19 mouse cellular contexts compared by ENCODE assay signal in the genomic region with DNA sequence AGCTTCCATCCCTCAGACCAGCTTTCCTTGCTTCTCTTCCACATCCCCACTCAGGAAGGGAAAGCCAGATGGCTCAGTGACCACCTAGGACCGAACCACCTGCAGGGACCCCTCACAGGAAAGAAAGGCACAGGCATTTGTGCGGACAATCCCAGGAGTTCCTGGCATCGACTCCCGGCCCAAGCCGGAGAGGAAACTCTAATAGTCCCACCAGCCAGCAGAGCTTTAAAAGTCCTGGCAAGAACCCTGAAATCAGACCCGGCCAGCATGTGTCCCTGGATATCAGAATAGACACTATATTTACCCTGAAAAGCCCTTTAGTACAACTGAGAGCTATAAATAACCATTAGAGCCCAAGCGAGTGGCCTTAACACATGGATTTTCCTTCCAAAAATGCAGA. TPM values are rescaled to one million over a fixed set of nuclear protein-coding genes. Genes with fewer than 3 reads are reported as not detected.
DNase-seq lines count a peak whose midpoint lies in the region; ATAC-seq and TF ChIP-seq lines count a peak whose summit lies in the region.
"Had no signal": no experiment of that assay in that cellular context is flagged by ENCODE, and none has a peak within 500 bp of the region (broad histone marks: within the 10 kb centered on the region; RNA-seq: fewer than 3 reads in every experiment).

A gene (plus strand): TSS at position 257 of the 400 bp plus-strand sequence.

- H3K27ac ChIP-seq in heart, embryonic 11.5 days (ENCODE audit: low read depth, low read length), result no peak within 1 kb of the TSS
- H3K27ac ChIP-seq in heart, embryonic 13.5 days (replicated peaks), result peak within 1 kb of the TSS; percentile 84
- 0 out of 2 replicates have a peak within 1 kb of the TSS, but pooled peaks have one; percentile 3 for H3K27ac ChIP-seq in limb, embryonic 14.5 days (replicated peaks; ENCODE audit: low read depth, low read length)
- no peak within 1 kb of the TSS for H3K27ac ChIP-seq in forebrain, embryonic 14.5 days (ENCODE audit: low read depth, low read length)
- no peak within 1 kb of the TSS for H3K27ac ChIP-seq in midbrain, postnatal 0 days (ENCODE audit: low read depth, low read length)
- H3K27ac ChIP-seq: embryonic facial prominence, embryonic 12.5 days; forebrain, embryonic 15.5 days; neural tube, embryonic 12.5 days; stomach, embryonic 15.5 days had no signal

- no peak for TF ChIP-seq POLR2A in limb, embryonic 14.5 days (IDR thresholded peaks at IDR 0.05; ENCODE audit: borderline replicate concordance, extremely low read depth, insufficient read depth, insufficient read length)

- no peak within 1 kb of the TSS for H3K4me2 ChIP-seq in heart, embryonic 11.5 days
- H3K4me2 ChIP-seq in heart, embryonic 13.5 days, result peak within 1 kb of the TSS; percentile 45
- H3K4me2 ChIP-seq in limb, embryonic 14.5 days (replicated peaks; ENCODE audit: low read depth, low read length, severe bottlenecking), result no peak within 1 kb of the TSS
- no peak within 1 kb of the TSS for H3K4me2 ChIP-seq in forebrain, embryonic 14.5 days (ENCODE audit: low read length)
- no peak within 1 kb of the TSS for H3K4me2 ChIP-seq in midbrain, postnatal 0 days (ENCODE audit: low read depth, low read length, poor library complexity, severe bottlenecking)
- H3K4me2 ChIP-seq: embryonic facial prominence, embryonic 12.5 days; forebrain, embryonic 15.5 days; neural tube, embryonic 12.5 days; stomach, embryonic 15.5 days had no signal

- peak; percentile 65 to 78 for DNase-seq in heart, adult 18-20 months
- peak; percentile 69 for DNase-seq in gastrocnemius, postnatal 14 days
- peak; percentile 35 for DNase-seq in limb, embryonic 14.5 days (ENCODE audit: low spot score)
- no peak for DNase-seq in forebrain, embryonic 14.5 days (ENCODE audit: low spot score)
- no peak for DNase-seq in left cerebral cortex, adult 8-10 months (ENCODE audit: low spot score in 2 of 2)
- no peak for DNase-seq in midbrain, postnatal 0 days (ENCODE audit: low spot score)
- DNase-seq: adrenal gland, postnatal 25 days; lung, postnatal 36 days; midbrain, embryonic 14.5 days had no signal

- intact Hi-C loops in gastrocnemius, postnatal 14 days (cut with DNase I; ENCODE audit: low total_unique reads), result no loop called here

- H3K9me3 ChIP-seq in heart, embryonic 11.5 days (replicated peaks; ENCODE audit: control insufficient read depth, low read length), result no peaks in the 10 kb centered on the region
- H3K9me3 ChIP-seq in heart, embryonic 13.5 days, result no peaks in the 10 kb centered on the region
- no peaks in the 10 kb centered on the region for H3K9me3 ChIP-seq in limb, embryonic 14.5 days (ENCODE audit: control insufficient read depth, low read length)
- no peaks in the 10 kb centered on the region for H3K9me3 ChIP-seq in forebrain, embryonic 14.5 days (replicated peaks; ENCODE audit: control insufficient read depth, low read length)
- H3K9me3 ChIP-seq in midbrain, postnatal 0 days (ENCODE audit: low read length), result no peaks in the 10 kb centered on the region
- H3K9me3 ChIP-seq: embryonic facial prominence, embryonic 12.5 days; forebrain, embryonic 15.5 days; neural tube, embryonic 12.5 days; stomach, embryonic 15.5 days had no signal

- TF ChIP-seq CTCF in midbrain, postnatal 0 days (IDR thresholded peaks at IDR 0.05), result no peak

- no peaks in the 10 kb centered on the region for H3K36me3 ChIP-seq in heart, embryonic 11.5 days (ENCODE audit: control insufficient read depth, insufficient read depth, low read length)
- H3K36me3 ChIP-seq in heart, embryonic 13.5 days, result no peaks in the 10 kb centered on the region
- H3K36me3 ChIP-seq in limb, embryonic 14.5 days (ENCODE audit: control insufficient read depth, insufficient read depth, low read length), result no peaks in the 10 kb centered on the region
- no peaks in the 10 kb centered on the region for H3K36me3 ChIP-seq in forebrain, embryonic 14.5 days (ENCODE audit: control insufficient read depth, insufficient read depth, low read length)
- no peaks in the 10 kb centered on the region for H3K36me3 ChIP-seq in midbrain, postnatal 0 days (ENCODE audit: insufficient read depth, low read length)
- H3K36me3 ChIP-seq: embryonic facial prominence, embryonic 12.5 days; forebrain, embryonic 15.5 days; neural tube, embryonic 12.5 days; stomach, embryonic 15.5 days had no signal

- H3K4me1 ChIP-seq in heart, embryonic 11.5 days (ENCODE audit: control insufficient read depth, insufficient read depth, low read length), result 0 out of 2 replicates have a peak, but pooled peaks cover 4% of the 10 kb centered on the region
- H3K4me1 ChIP-seq in heart, embryonic 13.5 days, result peaks cover 30% of the 10 kb centered on the region
- H3K4me1 ChIP-seq in limb, embryonic 14.5 days (ENCODE audit: control insufficient read depth, insufficient read depth, low read length), result peaks cover 10% of the 10 kb centered on the region
- H3K4me1 ChIP-seq in forebrain, embryonic 14.5 days (ENCODE audit: control insufficient read depth, insufficient read depth, low read length), result no peaks in the 10 kb centered on the region
- no peaks in the 10 kb centered on the region for H3K4me1 ChIP-seq in midbrain, postnatal 0 days (ENCODE audit: insufficient read depth, low read length)
- H3K4me1 ChIP-seq: forebrain, embryonic 15.5 days; neural tube, embryonic 12.5 days; stomach, embryonic 15.5 days had no signal

- H3K9ac ChIP-seq in heart, embryonic 11.5 days (ENCODE audit: low read depth, low read length), result no peak within 1 kb of the TSS
- H3K9ac ChIP-seq in heart, embryonic 13.5 days, result peak within 1 kb of the TSS; percentile 44; the same call in 1 of the 2 replicates
- no peak within 1 kb of the TSS for H3K9ac ChIP-seq in limb, embryonic 14.5 days (ENCODE audit: low read depth, low read length, severe bottlenecking)
- H3K9ac ChIP-seq in forebrain, embryonic 14.5 days (ENCODE audit: low read length), result no peak within 1 kb of the TSS
- no peak within 1 kb of the TSS for H3K9ac ChIP-seq in midbrain, postnatal 0 days (replicated peaks; ENCODE audit: low read length, poor library complexity, severe bottlenecking)
- H3K9ac ChIP-seq: embryonic facial prominence, embryonic 12.5 days; forebrain, embryonic 15.5 days; neural tube, embryonic 12.5 days; stomach, embryonic 15.5 days had no signal

- no peaks in the 10 kb centered on the region for H3K27me3 ChIP-seq in heart, embryonic 11.5 days (ENCODE audit: control insufficient read depth, insufficient read depth, low read length)
- H3K27me3 ChIP-seq in heart, embryonic 13.5 days (replicated peaks), result no peaks in the 10 kb centered on the region
- H3K27me3 ChIP-seq in limb, embryonic 14.5 days (ENCODE audit: control insufficient read depth, insufficient read depth, low read length), result no peaks in the 10 kb centered on the region
- no peaks in the 10 kb centered on the region for H3K27me3 ChIP-seq in forebrain, embryonic 14.5 days (replicated peaks; ENCODE audit: control insufficient read depth, insufficient read depth, low read length)
- no peaks in the 10 kb centered on the region for H3K27me3 ChIP-seq in midbrain, postnatal 0 days (ENCODE audit: insufficient read depth, low read length)
- H3K27me3 ChIP-seq: embryonic facial prominence, embryonic 12.5 days; forebrain, embryonic 15.5 days; neural tube, embryonic 12.5 days; stomach, embryonic 15.5 days had no signal

- H3K4me3 ChIP-seq in heart, embryonic 11.5 days (ENCODE audit: low read depth, low read length), result no peak within 1 kb of the TSS
- H3K4me3 ChIP-seq in heart, embryonic 13.5 days, result no peak within 1 kb of the TSS
- H3K4me3 ChIP-seq in limb, embryonic 14.5 days (replicated peaks; ENCODE audit: low read length), result no peak within 1 kb of the TSS
- H3K4me3 ChIP-seq in forebrain, embryonic 14.5 days (ENCODE audit: low read depth, low read length), result no peak within 1 kb of the TSS
- no peak within 1 kb of the TSS for H3K4me3 ChIP-seq in midbrain, postnatal 0 days (ENCODE audit: low read depth, low read length)
- H3K4me3 ChIP-seq: embryonic facial prominence, embryonic 12.5 days; forebrain, embryonic 15.5 days; neural tube, embryonic 12.5 days; stomach, embryonic 15.5 days had no signal

- WGBS in heart, embryonic 11.5 days (ENCODE audit: insufficient replicate concordance), result 70% methylated on average over 7 of the region's 7 CpGs
- WGBS in heart, embryonic 13.5 days, result 44% methylated on average over 7 of the region's 7 CpGs
- WGBS in limb, embryonic 14.5 days, result 42% methylated on average over 7 of the region's 7 CpGs
- WGBS in forebrain, embryonic 14.5 days, result 80% methylated on average over 7 of the region's 7 CpGs
- 78% methylated on average over 7 of the region's 7 CpGs for WGBS in midbrain, postnatal 0 days

- no peak for ATAC-seq in heart, embryonic 11.5 days (replicated peaks; ENCODE audit: insufficient number of reproducible peaks, low FRiP score, low TSS enrichment)
- no peak for ATAC-seq in heart, embryonic 13.5 days (ENCODE audit: extremely low read depth, insufficient number of reproducible peaks, low FRiP score, low TSS enrichment)
- peak; percentile 47; the same call in 1 of the 2 replicates for ATAC-seq in limb, embryonic 14.5 days (ENCODE audit: low FRiP score, low read depth)
- ATAC-seq in forebrain, embryonic 14.5 days, result no peak
- no peak for ATAC-seq in midbrain, postnatal 0 days (ENCODE audit: low FRiP score)
- ATAC-seq: forebrain, embryonic 15.5 days; inflammation-experienced regulatory T-cells, adult 6 months had no signal

RNA-seq across cellular contexts. Expression of the gene that starts here (rescaled TPM):
- total RNA-seq in heart, adult 18-20 months (2021), result 100 to 1,000 TPM; 210 to 223 TPM
- polyA plus RNA-seq in heart, embryonic 11.5 days (2014; fragmentation: Nextera tagmentation; extraction: Ambion mirVana), result 0.39 and 0.86 TPM in 2 replicates
- total RNA-seq in gastrocnemius, postnatal 14 days (2021), result 100 to 1,000 TPM; 348 to 381 TPM
- 3.8 and 4.2 TPM in 2 replicates for polyA plus RNA-seq in heart, embryonic 13.5 days (2015; fragmentation: Nextera tagmentation; extraction: Ambion mirVana)
- polyA plus RNA-seq in limb, embryonic 14.5 days (2012; rRNA removed), result 11.4 and 14.7 TPM in 2 replicates
- 4.4 and 12.1 TPM in 2 replicates for polyA plus RNA-seq in limb, embryonic 14.5 days (2014; fragmentation: Nextera tagmentation; extraction: Ambion mirVana)
- polyA plus RNA-seq in forebrain, embryonic 14.5 days (2014; fragmentation: Nextera tagmentation; extraction: Ambion mirVana), result not detected in 2 replicates
- not detected for total RNA-seq in left cerebral cortex, adult 8-10 months (2022)
- total RNA-seq in midbrain, postnatal 0 days (2014; rRNA removed), result not detected in 2 replicates
- polyA plus RNA-seq in midbrain, postnatal 0 days (2015; fragmentation: Nextera tagmentation; extraction: Ambion mirVana), result 0.23 TPM in 1 of 2 replicates, not detected in the other
- total RNA-seq: adrenal gland, postnatal 25 days; layer of hippocampus, adult 8-10 months had no signal
- polyA plus RNA-seq: forebrain, embryonic 15.5 days; inflammation-experienced regulatory T-cells, adult 6 months; kidney, embryonic 14.5 days; midbrain, embryonic 14.5 days; small intestine, adult 2 months had no signal

Comparison
In these comparisons a context has a peak if more than half of its experiments do, and no peak if none do; other contexts are left out.
1. RNA of the gene that starts here (total RNA-seq): 348 to 381 TPM in gastrocnemius, postnatal 14 days and 210 to 223 TPM in heart, adult 18-20 months; not detected in left cerebral cortex, adult 8-10 months and not detected in midbrain, postnatal 0 days; every median in the first group is over 100 times any median in the second.
2. H3K27ac ChIP-seq: peak in heart, embryonic 13.5 days (single experiment) and limb, embryonic 14.5 days (single experiment); none in heart, embryonic 11.5 days (single experiment), forebrain, embryonic 14.5 days (single experiment) and midbrain, postnatal 0 days (single experiment).
3. DNase-seq: peak in heart, adult 18-20 months (2 of 2), gastrocnemius, postnatal 14 days (single experiment) and limb, embryonic 14.5 days (single experiment); none in forebrain, embryonic 14.5 days (single experiment), left cerebral cortex, adult 8-10 months (0 of 2) and midbrain, postnatal 0 days (single experiment).